Mouse (Mus musculus): ENCODE results near the gene Zfp827.

The Zfp827 gene

GRCm38 (mm10) chr8:79065924-79066323 is 37.7 kb downstream of the Zfp827 start:
- DNase-seq (ENCODE audit: low read depth, low spot score) = no peak

GRCm38 (mm10) chr8:79067812-79068630 is 39.8 kb downstream of the Zfp827 start:
- no peak for DNase-seq (ENCODE audit: low read depth, low spot score)

- DNase-seq (ENCODE audit: low read depth, low spot score) = no peak
Observed at GRCm38 (mm10) chr8:79073311-79073710, 45.1 kb downstream of the Zfp827 start.

- DNase-seq (ENCODE audit: low read depth, low spot score) = no peak
Observed at GRCm38 (mm10) chr8:79074986-79075385, 46.7 kb downstream of the Zfp827 start.

- no peak for DNase-seq (ENCODE audit: low read depth, low spot score)
Observed at GRCm38 (mm10) chr8:79077256-79077655, 49.0 kb downstream of the Zfp827 start.

- no peak for DNase-seq (ENCODE audit: low read depth, low spot score)
Observed at GRCm38 (mm10) chr8:79078556-79079195, 50.4 kb downstream of the Zfp827 start.

GRCm38 (mm10) chr8:79079196-79079561 is 50.9 kb downstream of the Zfp827 start:
- no peak for DNase-seq (ENCODE audit: low read depth, low spot score)

GRCm38 (mm10) chr8:79080096-79080739 is 52.0 kb downstream of the Zfp827 start:
- DNase-seq (ENCODE audit: low read depth, low spot score) = no peak

- no peak for DNase-seq (ENCODE audit: low read depth, low spot score)
Observed at GRCm38 (mm10) chr8:79081333-79081732, 53.1 kb downstream of the Zfp827 start.

GRCm38 (mm10) chr8:79081955-79082354 is 53.7 kb downstream of the Zfp827 start:
- no peak for DNase-seq (ENCODE audit: low read depth, low spot score)

- DNase-seq (ENCODE audit: low read depth, low spot score) = no peak
Observed at GRCm38 (mm10) chr8:79083461-79084358, 55.5 kb downstream of the Zfp827 start.

- DNase-seq (ENCODE audit: low read depth, low spot score) = no peak
Observed at GRCm38 (mm10) chr8:79084359-79084820, 56.2 kb downstream of the Zfp827 start.

GRCm38 (mm10) chr8:79094422-79094821 is 66.2 kb downstream of the Zfp827 start:
- DNase-seq (ENCODE audit: low read depth, low spot score) = no peak

GRCm38 (mm10) chr8:79095162-79095561 is 66.9 kb downstream of the Zfp827 start:
- DNase-seq (ENCODE audit: low read depth, low spot score) = no peak

GRCm38 (mm10) chr8:79096970-79097369 is 68.7 kb downstream of the Zfp827 start:
- DNase-seq (ENCODE audit: low read depth, low spot score) = no peak

- no peak for DNase-seq (ENCODE audit: low read depth, low spot score)
Observed at GRCm38 (mm10) chr8:79102707-79103106, 74.5 kb downstream of the Zfp827 start.

- DNase-seq (ENCODE audit: low read depth, low spot score) = no peak
Observed at GRCm38 (mm10) chr8:79103185-79103878, 75.1 kb downstream of the Zfp827 start.

GRCm38 (mm10) chr8:79103923-79104580 is 75.8 kb downstream of the Zfp827 start:
- no peak for DNase-seq (ENCODE audit: low read depth, low spot score)

GRCm38 (mm10) chr8:79104634-79105033 is 76.4 kb downstream of the Zfp827 start:
- no peak for DNase-seq (ENCODE audit: low read depth, low spot score)

- no peak for DNase-seq (ENCODE audit: low read depth, low spot score)
Observed at GRCm38 (mm10) chr8:79105186-79105585, 76.9 kb downstream of the Zfp827 start.
